Mouse (Mus musculus) stomach, postnatal 0 days (tissue): ENCODE results near the gene Spsb1.

Experiments
- CTCF ChIP-seq: IDR thresholded peaks from 2 replicates; pipeline ENCODE4 v1.5.1; 2016; ENCODE audit warnings: antibody characterized with exemption, low read depth, mild to moderate bottlenecking, moderate library complexity
- EP300 ChIP-seq: optimal IDR thresholded peaks from 2 replicates; pipeline ENCODE3; 2016; ENCODE audit warnings: antibody characterized with exemption

GRCm38 (mm10) chr4:149883990-149884389 is 70.9 kb downstream of the Spsb1 start:
- TF ChIP-seq CTCF (no peak), EP300 (no peak)
